Mouse (Mus musculus): ENCODE results near the gene Zmynd11. TPM values are rescaled to one million over a fixed set of nuclear protein-coding genes. Genes with fewer than 3 reads are reported as not detected.

Zmynd11 gene
- total RNA-seq, 4 experiments from 2014 or later, result 79.7 to 99.3 (median 89.4) TPM

DNA sequence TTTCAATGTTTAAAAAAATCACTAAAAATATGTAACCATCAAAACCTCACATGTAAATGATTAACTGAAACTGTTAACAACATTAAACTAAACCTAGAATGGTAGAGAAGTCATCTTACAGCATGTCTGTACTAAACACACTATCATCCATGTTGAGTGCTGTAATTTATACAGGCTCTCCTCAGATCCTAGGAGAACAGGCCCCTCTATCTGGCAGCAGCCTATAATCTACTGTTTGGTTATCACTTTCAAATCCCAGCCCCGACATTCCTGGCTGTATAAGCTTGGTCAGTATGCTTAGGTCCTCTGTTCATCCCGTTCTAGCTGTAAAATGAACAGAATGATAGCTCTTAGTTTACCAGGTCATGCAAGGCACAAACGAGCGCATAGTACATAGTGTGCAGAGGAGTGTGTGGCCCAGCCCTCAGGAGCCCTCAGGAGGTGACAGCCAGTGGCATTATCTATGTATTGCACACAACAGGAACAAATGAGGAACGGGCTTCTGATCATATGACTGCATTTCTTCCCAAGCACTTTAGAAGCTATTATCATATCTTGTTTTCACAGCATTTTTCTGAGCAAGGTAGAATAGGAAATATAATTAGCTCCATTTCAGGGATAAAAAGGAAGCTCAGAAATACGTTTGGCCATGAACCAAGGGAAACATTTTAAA, 51.5 kb downstream of the Zmynd11 start:
- no peak for DNase-seq (ENCODE audit: low spot score in 2 of 2)

DNA sequence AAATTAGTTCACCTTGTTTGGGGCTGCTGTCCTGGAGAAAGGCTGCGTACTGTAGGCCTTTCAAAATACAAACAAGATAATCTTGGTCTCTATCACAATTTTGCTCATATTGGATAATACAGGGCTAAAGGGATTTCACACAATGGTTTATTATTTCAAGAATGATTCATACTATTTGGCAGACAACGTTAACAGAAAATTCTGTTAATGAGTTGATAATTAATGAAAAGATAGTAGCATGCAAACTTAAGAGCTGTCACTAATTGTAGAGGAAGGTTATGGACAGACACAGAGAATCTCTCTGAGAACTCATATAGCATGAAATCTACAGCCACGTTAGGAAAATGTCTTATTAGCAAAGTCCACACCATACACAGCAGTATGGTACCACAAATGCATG, 52.2 kb downstream of the Zmynd11 start:
- no peak for DNase-seq (ENCODE audit: low spot score in 2 of 2)

DNA sequence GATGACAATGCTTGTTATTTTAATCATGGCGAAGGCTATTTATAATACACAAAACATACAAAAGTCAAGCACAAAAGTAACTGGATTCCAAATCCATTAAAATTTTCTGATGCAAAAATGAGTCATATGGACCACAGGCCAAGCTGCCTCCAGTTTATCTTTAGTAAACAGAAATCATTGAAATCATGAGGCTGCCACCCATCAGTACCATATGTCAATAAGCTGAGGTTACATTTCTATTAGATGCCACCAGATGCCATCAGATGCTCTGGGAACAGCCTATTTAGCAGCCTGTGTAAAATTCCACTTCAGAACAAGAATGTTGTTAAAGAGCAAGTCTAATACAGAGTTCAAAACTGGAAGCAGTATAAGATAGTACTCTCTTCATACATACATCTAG, 52.7 kb downstream of the Zmynd11 start:
- DNase-seq (ENCODE audit: low spot score in 2 of 2), result no peak

DNA sequence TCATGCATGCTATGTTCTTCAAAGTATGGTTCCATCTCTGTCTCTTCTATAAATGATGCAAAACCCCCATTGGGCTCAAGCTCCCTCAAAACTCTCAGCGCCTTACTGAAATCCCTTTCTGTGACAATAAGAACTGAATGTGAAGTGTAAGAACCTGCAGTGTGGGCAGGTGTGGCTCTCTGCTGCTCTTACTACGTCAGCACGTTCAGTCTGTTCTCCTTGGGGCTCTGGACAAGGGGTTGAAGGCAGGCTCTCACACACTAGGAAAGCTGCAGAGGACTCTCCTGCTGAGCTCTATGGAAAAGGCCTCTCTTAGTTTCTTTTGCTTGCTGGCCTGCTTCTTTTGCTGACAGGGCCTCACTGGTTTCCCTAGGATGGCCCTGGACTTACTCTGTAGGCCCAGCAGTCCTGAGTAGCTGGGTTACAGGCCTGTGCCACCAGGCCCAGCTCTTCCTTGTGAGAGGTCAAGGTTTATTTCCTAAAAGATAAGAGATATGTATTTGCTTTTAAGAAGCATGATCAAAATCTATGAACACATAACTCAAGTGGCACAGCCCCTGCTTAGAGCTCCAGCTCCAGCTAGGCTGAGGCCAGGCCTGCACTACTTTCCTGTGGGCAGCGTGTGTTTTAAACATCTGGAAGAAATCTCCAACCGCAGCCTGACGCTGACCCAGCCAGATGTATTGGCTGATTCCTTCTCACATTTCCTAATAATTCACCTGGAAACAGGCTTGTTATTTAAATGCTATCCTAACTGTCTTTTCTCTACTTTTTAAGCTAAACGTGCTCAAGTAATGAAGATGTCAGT, 56.5 kb downstream of the Zmynd11 start:
- DNase-seq (ENCODE audit: low spot score in 2 of 2), result no peak

DNA sequence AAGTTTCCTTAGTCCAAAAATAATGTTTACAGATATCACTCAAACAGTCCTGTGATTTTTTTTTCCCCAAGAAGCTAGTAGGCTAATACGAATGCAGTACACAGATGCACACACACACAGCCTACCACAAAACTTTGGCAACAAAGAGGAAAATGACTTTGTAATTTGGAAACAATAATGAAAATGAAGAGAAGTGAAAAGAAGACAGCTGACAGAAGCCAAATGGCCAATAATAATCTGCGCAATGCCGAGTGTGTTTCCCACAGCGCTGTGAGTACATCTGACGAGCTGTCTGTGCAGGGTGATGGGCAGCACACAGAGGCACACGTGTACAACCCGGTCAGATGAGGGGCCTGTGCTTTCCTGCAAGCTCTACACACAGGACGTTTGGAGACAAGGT, 58.4 kb downstream of the Zmynd11 start:
- no peak for DNase-seq (ENCODE audit: low spot score in 2 of 2)

DNA sequence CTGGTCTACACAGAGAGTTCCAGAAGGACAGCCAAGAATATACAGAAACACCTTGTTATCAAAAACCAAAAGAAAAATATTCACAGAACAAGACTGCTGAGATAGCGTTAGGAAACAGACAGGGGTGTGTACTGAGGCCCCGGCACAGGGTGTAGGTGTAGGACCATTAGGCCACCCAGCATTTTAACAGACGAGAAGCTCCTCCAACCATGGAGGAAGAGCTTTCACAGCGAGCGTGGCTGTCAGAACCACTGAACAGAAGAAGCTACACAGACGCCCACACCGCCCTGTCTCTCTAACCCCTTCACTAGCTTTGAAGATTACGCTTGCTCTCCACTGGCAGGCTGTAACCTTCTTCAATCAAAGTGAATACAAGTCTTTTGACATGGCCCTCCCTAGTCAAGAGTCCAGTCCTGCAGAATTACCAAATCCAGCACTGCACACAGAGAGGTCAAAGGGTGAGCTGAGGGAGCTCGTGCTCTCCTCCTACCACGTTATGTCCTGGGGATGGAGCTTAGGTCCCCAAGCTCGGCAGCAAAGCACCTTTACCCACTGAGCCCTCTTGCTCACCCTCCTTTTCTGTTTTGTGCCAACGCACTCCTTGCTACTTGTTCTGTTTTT, 62.4 kb downstream of the Zmynd11 start:
- DNase-seq (ENCODE audit: low spot score in 2 of 2), result no peak

DNA sequence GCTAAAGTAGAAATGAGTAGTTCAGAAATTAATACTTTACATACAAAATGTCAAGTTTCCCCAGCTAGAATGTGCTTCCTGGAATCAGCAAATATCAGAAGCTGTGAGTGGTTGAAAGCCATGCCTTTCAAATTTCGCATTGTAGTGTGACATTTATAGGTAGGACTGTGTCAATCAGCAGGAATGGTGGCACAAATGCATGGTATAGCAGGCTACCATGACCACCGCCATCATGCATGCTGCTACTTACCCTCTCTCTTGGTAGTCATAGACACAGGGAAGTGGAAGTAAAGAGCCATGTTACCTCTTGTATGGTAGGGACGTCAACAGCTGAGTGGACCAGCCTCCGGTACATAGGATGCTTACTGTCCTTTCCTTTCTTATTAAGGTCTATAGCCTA, 67.8 kb downstream of the Zmynd11 start:
- no peak for DNase-seq (ENCODE audit: low spot score in 2 of 2)

DNA sequence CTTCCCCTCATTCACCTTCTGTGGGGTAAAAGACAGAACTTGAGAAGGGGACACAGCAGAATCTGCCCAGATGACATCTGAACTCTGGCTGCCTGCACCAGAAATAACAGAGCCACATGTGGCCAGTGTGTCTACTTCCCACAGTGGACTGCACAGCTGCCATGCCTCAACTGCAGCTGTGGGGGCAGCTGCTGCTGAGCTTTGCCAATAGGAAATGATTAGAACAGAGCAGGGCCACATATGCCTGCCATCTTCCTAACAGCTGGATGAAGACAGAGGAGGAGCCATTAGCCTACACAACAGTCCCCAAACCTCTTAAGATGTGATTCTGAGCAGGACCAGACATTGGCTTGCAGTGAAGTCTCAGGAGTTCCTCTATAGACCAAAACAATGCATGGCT, 69.3 kb downstream of the Zmynd11 start:
- DNase-seq (ENCODE audit: low spot score in 2 of 2), result no peak

DNA sequence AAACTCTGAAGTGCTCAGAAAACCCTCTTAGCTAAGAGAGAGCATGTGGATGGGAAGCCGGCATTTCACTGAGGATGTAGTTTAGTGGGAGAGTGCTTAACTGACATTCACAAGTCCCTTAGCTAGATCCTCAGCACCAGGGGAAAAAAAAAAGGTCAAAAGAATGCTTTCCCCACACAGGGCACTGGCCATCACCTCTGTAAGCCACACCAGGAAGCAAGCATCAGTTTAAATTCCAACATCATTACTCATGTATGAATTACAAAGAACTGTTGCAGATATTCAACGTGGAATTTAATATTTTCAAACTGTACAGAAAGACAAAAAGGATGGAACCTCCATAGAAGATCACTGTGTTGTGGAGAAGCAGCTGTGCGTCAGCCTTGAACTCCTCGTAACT, 69.7 kb downstream of the Zmynd11 start:
- no peak for DNase-seq (ENCODE audit: low spot score in 2 of 2)

DNA sequence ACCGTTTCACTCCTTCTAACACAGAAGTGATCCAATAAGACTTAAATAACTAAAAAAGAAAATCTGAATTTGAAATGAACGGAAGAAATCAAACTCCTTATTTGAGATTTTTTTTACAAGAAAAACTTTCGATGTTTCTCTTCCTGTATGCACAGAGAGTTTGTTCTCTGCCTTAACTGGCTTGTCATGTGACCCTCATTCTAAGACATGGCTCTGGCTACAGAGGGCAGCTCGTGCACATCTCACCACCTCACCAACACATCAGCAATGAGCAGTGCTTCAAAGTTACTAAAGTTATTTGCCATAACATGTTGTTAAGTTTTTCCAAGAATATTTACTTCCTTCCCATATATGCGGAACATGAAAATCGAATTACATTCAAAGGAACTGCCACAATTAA, 70.5 kb downstream of the Zmynd11 start:
- DNase-seq (ENCODE audit: low spot score in 2 of 2), result no peak

DNA sequence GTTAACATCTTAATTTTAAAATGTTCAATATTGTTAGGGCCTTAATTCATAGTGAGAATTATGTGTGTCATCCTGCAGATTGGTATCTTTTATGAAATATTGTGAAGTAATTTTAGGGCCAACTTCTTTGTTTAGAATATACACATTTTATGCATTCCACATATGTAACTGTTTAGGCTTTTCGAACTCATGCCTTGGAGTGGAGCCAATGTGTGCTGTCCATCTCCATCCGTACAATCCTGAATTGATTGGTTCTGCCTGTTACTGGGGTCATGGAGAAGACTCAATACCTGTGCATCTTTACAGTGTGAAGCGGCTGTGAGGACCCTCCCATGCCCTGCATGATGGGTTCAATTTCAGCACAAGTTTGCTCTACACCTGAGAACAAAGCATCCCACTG, 72.3 kb downstream of the Zmynd11 start:
- no peak for DNase-seq (ENCODE audit: low spot score in 2 of 2)

DNA sequence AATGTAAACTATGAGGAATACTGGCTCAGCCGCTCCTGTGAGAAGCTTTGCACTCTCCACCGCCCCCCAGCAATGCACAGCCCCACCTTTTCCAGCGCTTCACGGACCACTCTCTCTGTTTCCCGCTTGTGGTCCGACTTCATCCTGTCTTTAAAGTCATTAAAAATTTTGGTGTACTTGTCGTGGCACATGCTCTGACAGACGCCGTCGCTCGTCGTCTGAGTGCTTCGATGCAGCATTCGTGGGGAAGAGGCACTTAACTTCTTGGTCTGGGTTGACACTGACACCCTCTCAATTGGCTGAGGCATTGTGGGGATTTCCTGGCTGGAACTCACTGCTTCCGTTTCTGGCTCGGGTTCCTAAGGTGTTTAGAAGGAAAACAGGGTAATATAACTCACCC, 75.8 kb downstream of the Zmynd11 start:
- DNase-seq (ENCODE audit: low spot score in 2 of 2), result no peak

DNA sequence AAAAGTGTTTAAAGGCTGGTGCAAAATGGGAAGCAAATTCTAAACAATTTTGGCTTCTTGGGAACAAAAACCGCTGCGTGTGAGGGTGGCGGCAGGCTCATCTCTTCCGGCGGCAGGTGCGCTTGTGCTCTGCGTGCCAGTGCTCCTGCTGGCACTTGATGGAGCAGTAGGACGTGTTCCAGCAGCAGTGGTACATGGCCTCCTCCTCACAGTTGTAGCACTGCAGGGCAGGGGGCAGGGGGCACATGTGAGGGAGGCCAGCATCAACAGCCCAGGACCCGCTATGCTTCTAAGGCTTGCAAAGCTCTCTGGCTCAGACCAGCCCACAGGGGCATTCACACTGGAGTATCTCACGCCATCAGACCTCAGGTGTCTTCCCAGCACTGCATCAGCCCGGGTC, 78.4 kb downstream of the Zmynd11 start:
- no peak for DNase-seq (ENCODE audit: low spot score in 2 of 2)

DNA sequence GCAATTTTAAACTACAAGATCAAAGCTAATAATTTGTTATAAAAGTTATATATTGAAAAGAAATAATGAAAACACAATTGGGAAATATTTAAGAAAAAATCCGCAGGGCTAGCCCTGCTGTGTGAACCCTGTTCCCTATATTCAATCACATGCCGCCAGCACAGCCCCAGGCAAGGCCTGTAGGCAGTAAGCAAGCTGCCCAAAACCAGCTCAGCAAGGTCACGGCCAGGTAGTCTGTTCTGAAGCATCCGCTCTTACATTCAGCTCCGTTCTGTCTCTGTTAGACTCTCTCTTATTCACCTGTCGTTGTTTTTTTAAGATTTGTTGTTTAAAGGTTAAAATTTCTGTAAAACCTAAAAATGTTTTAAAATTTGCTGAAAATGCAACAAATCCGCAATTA, 78.9 kb downstream of the Zmynd11 start:
- no peak for DNase-seq (ENCODE audit: low spot score in 2 of 2)

DNA sequence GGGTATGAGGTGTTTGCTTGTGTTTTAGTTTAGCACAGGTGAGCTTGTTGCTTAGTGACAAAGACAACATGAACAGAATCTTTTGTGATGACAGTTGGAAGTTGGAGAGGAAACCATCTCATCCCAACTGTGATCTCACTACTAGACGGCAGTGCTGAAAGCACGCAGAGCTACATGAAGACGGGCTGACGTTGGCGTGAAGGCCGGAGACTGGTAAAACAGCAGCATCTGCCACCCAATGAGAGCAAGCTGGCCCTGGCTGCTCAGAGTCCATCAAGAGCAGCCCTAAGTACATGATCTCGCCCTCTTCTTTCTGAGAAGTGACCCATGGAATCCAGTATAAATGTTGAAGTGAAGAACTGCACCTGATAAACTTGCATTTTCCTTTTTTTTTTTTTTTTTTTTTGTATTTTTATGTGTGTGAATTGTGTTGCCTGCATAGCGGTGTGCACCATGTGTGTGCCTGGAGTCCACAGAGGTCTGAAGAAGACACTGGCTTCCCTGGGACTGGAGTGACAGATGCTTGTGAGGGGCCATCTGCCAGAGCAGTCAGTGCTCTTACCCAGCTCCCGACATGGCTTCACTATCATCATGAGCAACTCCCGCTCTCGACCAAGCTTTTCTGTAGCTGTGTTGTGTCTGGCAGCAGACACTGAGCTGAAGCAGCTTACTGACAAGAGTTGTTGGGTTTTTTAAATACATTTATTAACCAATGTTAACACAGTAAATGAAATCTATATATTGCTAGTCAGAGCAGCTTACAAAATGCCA, 80.8 kb downstream of the Zmynd11 start:
- no peak for DNase-seq (ENCODE audit: low spot score in 2 of 2)

DNA sequence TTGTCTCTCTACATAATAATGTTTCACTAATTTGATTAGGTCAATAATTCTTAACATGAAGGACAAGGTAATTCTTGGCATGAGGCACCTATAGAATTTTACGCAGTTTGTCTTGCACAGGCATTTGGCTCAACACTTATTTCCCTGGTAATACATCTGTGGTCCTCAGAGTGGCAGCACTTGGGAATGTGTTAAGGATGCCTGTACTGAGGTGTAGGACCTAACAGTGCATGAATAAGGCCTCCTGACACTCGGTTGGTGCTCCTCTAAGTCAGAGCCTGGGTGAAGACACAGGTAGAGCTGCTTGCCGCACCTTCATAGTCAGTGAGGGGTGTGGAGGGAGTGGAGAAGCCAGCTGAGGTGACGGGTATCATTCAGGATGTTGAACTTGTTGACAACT, 81.8 kb downstream of the Zmynd11 start:
- DNase-seq (ENCODE audit: low spot score in 2 of 2), result no peak

DNA sequence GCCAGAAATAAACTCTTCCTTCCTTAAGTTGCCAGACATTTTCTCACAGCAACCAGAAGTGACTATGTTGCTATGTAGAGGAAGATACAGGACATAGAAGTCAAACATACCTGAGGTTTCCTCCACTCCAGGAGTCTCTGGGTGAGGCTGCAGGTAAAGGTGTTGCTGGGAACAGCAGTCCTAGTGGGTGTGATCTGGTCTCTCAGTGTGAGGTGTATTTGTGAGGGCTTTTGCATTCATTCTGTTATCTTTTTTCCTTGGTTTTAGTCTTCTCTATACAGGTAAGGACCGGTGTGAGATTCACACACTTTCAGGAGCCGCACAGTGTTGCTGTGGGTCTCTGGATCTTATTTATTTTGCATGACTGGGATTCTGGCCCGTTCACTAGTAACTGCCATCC, 83.6 kb downstream of the Zmynd11 start:
- no peak for DNase-seq (ENCODE audit: low spot score in 2 of 2)

DNA sequence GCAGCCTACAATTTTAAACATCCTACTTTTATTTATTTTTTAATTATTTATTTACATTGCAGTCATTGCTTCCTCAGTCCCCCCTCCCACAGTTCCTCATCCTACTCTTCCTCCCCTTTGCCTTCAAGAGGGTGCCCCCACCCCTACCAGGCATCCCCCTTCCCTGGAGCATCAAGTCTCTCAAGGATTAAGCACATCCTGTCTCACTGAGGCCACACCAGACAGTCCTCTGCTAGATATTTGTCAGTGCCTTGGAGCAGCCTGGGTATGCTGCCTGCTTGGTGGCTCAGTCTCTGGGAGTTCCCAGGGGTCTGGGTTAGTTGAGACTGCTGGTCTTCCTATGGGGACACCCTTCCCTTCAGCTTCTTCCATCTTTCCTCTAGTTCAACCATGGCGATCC, 91.0 kb downstream of the Zmynd11 start:
- DNase-seq (ENCODE audit: low spot score in 2 of 2), result no peak

DNA sequence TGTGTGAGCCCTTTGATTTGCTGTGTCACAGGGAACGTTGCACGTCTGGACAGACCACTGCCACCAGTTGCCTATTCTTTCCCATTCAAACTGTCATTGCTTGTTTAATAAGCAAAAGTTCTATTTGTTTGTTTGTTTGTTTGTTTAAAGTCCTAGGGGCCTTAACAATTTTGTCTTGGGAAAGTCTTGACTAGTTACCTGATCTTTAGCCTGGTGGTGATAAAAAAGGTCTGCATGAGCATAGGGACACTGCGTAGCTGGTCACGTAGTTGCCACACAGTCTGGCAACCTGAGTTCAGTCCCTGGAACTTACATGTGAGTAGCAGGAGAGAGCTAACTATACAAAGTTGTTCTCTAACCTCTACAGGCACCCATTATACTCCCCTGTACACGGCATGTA, 95.9 kb downstream of the Zmynd11 start:
- no peak for DNase-seq (ENCODE audit: low spot score in 2 of 2)

DNA sequence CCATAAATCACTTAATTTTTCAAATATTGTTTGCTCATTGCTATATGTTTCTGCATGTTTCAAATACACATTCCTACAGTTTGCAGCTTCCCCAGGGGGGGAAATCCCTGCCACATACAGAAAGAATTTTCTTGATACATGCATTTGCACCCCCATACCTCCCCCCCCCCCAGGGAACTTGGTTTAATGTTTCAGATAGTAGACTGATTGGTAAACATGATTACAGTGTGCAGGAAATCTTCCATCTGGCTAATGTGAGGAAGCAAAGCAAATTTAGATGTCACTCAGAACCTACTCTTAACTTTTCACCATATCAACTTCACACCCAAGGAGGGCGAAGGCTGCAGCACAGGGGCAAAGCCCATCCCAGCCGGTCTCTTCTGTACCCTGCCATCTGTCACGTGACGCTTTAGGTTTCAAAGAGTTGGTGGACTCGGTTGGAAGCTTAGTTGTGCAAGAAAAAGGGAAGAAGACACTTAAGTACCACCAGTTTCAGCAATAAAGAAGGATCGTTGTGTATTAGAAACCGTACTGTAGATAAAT, 97.1 kb downstream of the Zmynd11 start:
- DNase-seq (ENCODE audit: low spot score in 2 of 2), result no peak

DNA sequence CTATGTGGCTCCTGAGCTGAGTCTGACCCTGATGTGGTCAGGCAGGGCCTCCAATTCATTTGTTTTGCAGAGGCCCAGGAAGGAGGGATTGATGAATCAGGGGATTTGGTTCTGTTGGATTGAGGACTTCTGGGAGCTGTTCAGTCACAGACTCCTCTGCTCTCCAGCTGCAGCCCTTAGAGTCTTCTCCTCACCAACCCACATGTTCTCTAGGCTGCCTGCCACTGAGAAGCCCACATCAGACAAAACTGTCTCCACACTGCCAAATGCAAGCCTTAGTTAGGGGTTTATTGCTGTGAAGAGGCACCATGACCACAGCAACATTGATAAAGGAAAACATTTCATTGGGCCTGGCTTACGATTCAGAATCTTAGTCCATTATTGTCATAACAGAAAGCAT, 101.5 kb downstream of the Zmynd11 start:
- no peak for DNase-seq (ENCODE audit: low spot score in 2 of 2)

DNA sequence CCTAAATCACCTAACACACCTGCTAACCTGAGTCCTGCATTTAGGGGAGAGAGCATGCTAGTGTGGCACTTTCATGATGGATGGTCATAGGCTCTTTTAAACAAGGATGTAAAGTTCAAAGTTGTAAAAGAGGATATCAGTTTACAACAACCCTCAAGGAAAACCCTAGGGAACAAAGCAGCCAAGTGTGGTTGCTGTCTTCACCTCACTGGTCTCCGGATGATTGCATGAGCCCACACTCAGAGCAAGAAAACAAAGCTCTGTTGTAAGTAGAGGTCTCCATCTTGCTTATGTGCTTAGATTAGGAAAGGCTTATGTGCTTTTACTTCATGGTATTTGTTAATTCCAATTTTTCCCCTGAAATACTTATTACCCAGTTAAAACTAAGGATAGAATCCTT, 104.4 kb downstream of the Zmynd11 start:
- DNase-seq (ENCODE audit: low spot score in 2 of 2), result no peak
